Mouse (Mus musculus): Measurements from ENCODE around the gene Madcam1.

Gene Madcam1

GRCm38 (mm10) chr10:79664131-79664665, at the start of gene Madcam1:
Madcam1 (plus strand) TSS chr10:79664559.
- in situ Hi-C loops (cut with MboI, MseI) = no loop called here

DNA sequence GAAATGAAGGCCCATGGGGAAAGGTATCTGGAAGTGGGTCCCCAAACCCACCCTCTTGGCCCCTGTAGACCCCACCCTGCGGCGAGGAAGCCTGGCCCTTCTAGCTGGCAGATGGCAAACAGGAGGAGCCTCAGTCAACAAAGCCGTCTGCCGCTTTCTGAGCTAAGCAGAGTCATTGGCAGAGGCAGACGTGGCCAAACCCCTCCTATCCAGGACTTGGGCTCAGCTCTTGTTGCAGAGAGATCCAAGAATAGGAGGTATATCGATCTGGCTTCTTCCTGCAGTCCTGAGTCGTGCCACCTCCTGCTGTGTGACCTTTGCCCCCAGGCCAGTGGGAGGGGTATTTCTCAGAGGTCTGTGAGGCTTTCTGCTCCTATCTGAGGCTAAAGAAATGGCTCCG, 48.5 kb upstream of the Madcam1 start:
- in situ Hi-C loops (cut with MboI, MseI) = no loop called here

DNA sequence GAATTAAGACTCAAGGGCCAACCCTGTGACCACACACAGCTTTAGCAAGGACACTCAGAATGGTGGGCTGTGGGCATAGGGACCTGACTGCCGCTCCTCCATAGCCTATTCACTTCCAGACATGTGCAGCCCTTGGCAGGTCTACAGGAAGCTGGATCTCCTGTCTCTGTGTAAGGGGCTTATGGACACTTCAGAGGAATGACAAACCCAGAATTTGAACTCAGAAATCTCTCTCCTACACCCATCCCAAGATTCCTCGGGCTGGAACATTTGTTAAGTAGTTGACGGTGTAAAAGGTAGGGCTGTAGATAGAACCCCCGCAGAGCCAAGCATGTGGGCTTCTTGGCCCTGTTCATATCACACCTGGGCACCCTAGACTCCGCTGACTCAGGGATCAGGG, 48.0 kb upstream of the Madcam1 start:
- in situ Hi-C loops (cut with MboI, MseI) = no loop called here

- in situ Hi-C loops (cut with MboI, MseI) = no loop called here
Observed at GRCm38 (mm10) chr10:79623950-79624349, 40.4 kb upstream of the Madcam1 start.

GRCm38 (mm10) chr10:79625398-79625797, 39.0 kb upstream of the Madcam1 start:
- in situ Hi-C loops (cut with MboI, MseI) = no loop called here

- in situ Hi-C loops (cut with MboI, MseI) = no loop called here
Observed at GRCm38 (mm10) chr10:79626156-79626555, 38.2 kb upstream of the Madcam1 start.

GRCm38 (mm10) chr10:79628377-79628776, 36.0 kb upstream of the Madcam1 start:
- in situ Hi-C loops (cut with MboI, MseI) = no loop called here

- in situ Hi-C loops (cut with MboI, MseI) = no loop called here
Observed at GRCm38 (mm10) chr10:79631432-79631831, 32.9 kb upstream of the Madcam1 start.

GRCm38 (mm10) chr10:79633006-79633777, 31.2 kb upstream of the Madcam1 start:
- in situ Hi-C loops (cut with MboI, MseI) = no loop called here

GRCm38 (mm10) chr10:79636287-79636686, 28.1 kb upstream of the Madcam1 start:
- in situ Hi-C loops (cut with MboI, MseI) = no loop called here

- in situ Hi-C loops (cut with MboI, MseI) = no loop called here
Observed at GRCm38 (mm10) chr10:79637128-79638110, 26.9 kb upstream of the Madcam1 start, which contains the start of gene Shc2. Shc2 (minus strand) TSS chr10:79637918.

DNA sequence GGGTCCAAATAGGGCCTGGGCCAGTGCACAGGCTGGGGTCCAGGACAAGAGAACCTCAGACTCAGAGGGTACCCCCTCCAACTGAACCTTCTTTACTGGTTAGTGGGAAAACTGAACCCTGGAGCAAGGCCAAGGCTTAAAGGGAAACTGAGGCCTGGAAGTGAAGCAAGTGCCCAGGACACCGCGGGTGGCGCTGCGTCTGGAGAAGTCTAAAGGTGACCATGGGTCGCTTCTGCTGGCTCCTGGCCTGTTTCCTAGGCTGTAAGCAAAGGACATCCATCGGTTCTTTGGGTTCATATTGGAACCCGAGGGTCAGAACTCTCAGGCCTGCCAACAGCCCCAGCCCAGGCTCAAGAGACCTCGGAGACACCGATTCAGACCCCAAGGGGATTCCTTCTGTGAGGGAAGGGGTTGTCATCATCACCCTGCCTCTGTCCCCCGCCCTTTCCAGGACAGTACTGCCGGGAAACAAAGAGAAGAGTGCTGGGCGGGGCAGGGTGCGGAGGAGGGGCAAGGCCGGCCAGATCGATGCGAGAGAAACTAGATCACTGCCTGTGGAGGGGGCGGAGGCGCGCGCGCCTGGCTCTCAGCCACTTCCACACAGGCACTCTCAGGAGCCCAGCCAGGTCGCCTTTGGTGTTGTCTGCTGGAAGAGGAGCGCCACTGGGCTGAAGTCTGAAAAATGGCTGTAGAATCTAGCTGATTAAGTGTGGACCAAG, 25.7 kb upstream of the Madcam1 start:
- in situ Hi-C loops (cut with MboI, MseI) = no loop called here

GRCm38 (mm10) chr10:79645711-79646110, 18.6 kb upstream of the Madcam1 start, which contains the start of gene Odf3l2:
Odf3l2 (minus strand) TSS chr10:79645738.
- in situ Hi-C loops (cut with MboI, MseI) = no loop called here

DNA sequence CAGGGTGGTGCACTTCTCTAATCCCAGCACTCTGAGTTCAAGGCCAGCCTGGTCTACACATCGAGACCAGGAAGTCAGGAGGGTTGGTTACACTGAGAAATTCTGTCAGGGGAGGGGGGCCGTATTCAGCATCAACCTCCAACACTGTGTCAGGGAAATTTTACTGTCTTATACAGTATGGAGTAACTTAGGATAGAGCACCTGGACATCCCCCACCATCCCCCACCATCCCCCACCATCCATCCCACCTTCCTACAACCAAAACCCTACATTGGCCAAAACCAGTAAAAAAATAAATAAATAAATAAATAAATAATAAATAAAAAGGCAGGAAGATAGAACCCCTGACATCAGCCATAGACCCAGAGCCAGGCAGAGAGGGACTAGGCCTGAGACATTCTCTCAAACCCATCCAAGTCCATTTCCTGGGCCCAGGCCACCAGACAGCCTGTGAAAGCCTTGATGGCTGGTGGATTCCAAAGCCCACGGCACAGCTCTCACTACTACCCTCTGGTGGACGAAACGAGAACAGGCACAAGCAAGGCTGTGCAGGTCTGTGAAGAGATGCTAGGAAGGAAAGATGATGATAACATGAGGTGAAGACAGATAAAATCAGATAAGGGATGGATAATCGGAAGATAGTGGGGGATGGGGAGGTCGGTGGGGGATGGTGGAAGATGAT, 15.1 kb upstream of the Madcam1 start:
- in situ Hi-C loops (cut with MboI, MseI) = no loop called here

- in situ Hi-C loops (cut with MboI, MseI) = no loop called here
Observed at GRCm38 (mm10) chr10:79652789-79653188, 11.6 kb upstream of the Madcam1 start.

- in situ Hi-C loops (cut with MboI, MseI) = no loop called here
Observed at GRCm38 (mm10) chr10:79654946-79655395, 9.4 kb upstream of the Madcam1 start.

DNA sequence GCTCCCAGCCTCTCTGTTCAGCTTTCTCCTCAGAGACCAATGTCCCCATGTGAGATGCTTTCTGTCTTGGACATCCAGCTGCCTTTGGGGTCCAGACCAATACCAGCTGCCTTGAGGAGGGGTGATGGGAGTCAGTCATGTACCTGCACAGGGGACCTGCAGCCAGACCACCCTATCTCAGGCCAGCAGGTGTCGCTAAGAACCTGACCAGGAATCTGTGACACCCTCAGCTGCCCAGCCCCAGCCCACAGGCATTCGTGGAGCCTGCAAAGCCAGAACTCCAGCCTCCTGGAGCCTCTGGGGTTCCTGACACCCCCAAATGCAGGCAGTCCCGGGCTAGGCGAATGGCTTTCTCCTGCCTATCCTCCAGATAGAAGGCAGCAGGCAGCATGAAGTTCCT, 5.5 kb upstream of the Madcam1 start:
- in situ Hi-C loops (cut with MboI, MseI) = no loop called here

GRCm38 (mm10) chr10:79660298-79660697, 4.1 kb upstream of the Madcam1 start:
- in situ Hi-C loops (cut with MboI, MseI) = no loop called here

DNA sequence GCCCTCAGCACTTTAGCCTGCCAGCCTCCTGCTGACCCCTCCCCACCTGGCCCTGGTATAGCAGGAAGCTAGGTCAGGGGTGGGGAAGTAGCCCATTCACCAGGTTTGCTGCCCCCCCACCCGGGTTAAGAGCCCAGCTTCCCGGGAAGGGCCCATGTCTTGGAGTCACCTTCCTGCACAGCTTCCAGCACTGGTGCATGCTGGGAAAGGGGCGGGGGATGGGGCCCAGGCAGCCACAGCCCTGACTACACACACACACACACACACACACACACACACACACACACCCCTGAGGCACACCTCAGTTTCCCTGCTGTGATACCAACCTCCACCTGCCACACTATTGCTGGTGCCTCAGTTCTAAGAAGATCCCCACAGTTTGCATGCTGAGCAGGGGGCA, 2.5 kb upstream of the Madcam1 start:
- in situ Hi-C loops (cut with MboI, MseI) = no loop called here

- in situ Hi-C loops (cut with MboI, MseI) = no loop called here
Observed at GRCm38 (mm10) chr10:79665051-79665450, 692 bp downstream of the Madcam1 start.

DNA sequence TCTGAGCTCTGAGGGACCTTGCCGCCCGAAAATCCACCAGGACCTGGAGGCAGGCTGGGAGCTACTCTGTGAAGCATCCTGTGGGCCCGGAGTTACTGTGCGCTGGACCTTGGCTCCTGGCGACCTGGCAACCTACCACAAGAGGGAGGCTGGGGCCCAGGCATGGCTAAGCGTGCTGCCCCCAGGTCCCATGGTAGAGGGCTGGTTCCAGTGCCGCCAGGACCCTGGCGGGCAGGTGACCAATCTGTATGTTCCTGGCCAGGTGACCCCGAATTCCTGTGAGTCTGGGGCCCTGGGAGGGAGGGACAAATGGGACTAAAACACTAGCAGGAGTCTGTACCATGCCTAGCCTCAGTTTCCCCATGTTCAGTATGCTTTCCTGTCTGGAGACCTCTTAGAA, 2.1 kb downstream of the Madcam1 start:
- in situ Hi-C loops (cut with MboI, MseI) = no loop called here
